Mouse (Mus musculus) B cell, adult 2 months (primary cell): Measurements from ENCODE around the gene Slc12a5.
A peak's percentile ranks its signal among the peaks of the same experiment; 100 is the strongest.

Experiments used
- DNase-seq, 2 experiments: peaks; one replicate each; pipeline ENCODE4 v3.0.0; 2022

Slc12a5 gene

DNA sequence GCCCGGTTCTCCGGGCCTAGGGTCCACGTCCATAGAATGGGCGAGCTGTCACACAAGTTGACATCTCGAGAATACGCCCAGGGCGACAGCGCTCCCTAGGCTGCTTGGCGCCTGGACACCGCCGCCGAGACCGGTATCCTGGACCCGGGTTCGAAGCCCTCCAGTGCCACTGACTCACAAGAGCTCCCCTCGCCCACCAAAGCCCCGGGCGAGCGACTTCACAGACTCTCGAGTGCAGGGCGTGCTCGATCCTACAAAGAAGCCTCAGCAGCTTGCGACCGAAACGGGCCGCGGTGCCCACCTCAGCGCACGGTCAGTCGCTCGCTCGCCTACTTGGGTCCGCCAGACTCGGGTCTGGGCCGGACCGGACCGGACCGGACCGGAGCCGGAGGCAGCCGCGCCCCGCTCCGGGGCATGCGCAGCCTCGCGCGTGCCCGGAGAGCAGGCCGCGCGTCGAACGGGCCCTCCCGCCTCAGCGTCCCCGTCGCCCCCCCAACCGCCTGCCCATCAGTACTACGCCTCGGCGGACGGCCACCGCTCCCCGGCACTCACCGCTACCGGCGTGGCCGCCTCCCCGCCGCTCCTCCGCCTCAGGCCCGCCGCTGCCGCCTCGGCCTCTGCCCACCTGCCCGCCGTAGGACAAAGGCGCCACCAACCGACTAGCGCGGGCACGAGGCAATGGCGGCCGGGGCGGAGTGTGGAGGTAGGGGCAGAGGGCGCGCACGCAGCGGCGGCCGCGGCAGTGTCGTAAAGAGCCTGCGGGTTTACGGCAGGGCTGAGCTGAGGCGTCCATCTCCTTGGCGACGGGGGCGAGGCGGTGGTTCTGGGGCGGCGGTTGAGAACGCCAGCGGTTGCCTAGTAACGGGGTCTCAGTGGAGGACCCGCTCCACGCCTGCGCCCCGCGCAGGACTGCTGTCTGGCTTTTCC is 73.8 kb downstream of the Slc12a5 start, which contains the start of gene Ncoa5:
Gene Ncoa5, minus strand, starts transcription at position 737 of the 927 bp plus-strand sequence.
- DNase-seq, result peak; percentile 95 to 96

DNA sequence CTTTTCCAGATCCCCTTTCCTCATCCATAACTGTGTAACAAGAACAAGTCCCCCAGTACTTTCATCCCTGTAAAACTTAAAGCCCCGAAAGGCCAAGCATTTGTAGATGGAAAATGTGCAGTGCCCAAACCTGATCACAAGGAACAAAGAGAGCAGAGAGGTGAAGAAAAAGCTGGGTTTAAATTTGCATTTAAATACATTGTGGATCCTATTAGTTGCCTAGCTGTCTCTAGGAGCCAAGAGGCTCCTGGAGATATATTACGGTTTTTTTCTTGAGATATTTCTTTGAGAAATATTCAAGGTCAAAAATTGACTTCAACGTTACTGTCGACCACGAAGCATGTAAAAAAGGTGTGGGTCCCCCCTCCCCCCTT is 74.4 kb downstream of the Slc12a5 start:
- DNase-seq, result no peak

DNA sequence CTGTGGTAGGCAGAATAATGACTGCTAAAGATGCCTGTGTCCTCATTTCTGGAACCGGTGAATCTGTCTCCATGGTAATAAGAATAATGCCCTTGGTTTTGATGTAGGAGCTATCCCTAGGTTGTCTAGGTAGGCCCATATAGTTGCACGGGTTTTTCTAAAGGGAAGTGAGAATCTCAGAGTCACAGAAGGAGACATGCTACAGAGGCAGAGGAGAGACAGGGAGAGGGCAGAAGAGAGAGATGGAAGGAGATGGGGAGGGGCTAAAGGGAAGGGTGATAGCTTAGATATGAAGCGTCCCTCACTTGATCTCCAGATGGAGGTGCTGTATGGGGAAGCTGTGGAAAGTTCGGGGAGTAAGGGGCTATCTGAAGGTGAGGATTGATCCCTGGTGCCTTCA is 76.8 kb downstream of the Slc12a5 start:
- DNase-seq, result no peak

DNA sequence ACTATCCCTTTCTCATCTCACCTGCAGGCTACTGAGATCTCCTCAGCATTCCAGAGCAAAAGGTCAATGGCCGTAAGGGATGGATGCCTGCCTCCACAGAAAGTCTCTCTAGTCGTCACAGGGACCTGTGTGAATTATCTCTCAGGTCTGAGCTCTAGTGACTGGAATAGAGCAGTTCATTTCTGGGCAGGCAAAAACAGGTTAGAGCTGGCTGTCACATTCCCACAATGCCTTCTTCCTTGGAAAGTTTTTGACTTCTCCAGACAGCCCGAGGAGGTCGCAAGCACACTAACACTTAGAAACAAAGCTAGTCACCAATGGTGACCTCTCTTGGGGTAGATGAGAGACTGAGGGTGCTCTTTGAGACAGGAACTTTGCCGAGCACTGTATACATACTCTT is 81.5 kb downstream of the Slc12a5 start:
- DNase-seq, result no peak

DNA sequence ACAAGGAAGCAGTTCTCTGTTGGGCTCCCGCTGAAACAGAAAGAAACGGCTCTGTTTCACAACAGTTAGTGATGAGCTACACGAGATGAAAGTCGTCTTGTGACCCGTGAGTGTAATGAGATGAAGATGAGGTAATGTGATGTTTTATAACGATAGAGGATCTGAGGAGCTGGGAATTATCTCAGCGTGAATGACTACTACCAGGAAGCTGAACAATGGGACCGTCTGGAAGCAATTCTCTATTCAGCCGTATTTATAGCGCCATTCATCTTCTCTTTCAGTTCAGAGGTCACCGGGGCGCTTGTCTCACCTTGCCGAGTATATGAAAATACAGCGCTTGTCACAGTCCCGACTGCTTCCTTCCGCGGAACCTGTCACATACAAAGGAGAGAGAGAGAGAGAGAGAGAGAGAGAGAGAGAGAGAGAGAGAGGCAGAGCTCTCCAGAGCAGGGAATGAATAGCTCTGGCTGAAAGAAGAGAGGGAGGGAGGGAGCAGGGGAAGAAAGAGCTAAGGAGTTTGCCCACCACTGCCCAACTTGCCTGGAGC is 82.6 kb downstream of the Slc12a5 start:
- DNase-seq, result peak in 1 of 2 experiments; percentile 15

DNA sequence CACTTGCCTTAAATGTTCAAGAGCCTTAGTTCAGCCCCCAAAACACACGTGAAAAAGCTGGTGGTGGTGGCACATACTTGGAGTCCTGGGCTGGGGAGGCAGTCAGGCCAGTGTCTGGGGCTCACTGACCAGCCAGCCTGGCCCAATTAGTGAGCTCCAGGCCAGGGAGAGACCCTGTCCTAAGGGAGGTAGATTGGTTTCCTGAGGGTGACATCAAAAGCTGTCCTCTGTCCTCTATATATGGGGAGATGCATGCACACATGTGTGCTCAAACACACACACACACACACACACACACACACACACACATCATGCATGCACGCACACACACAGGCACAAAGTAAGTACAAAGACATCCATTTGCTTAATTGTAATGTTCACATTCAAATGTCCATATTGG is 83.1 kb downstream of the Slc12a5 start:
- DNase-seq, result no peak

DNA sequence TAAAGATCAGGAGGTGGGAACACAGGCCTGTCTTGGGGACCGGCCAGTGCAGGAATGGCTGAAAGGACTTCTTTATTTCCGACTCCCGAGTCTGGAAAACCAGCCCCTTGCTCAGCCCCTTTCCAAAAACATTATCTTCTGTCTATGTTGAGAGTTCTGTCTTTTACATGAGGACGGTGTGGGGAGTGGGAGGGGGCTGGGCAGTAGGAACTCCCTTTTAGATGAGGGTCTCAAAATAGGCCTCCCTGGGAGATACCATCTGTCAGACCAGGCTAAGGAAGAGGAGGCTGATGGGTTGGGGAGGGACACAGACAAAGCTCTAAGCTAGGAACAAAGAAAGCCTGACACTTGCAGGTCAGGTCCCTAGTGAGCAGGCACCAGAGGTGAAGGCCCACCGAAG is 88.4 kb downstream of the Slc12a5 start:
- DNase-seq, result no peak
